Mouse (Mus musculus) ES-E14 (cell line): ENCODE data around the gene Smdt1. TPM values are rescaled to one million over a fixed set of nuclear protein-coding genes. Genes with fewer than 3 reads are reported as not detected.

ENCODE experiments used
- total RNA-seq: library from RNA; depleted of rRNA; stranded (reverse); fragments of 300-350 nt; gene quantifications from 2 replicates; pipeline ENCODE4 v1.2.3, GENCODE M21; 2012; rRNA removed

Gene Smdt1
- total RNA-seq, 1 experiment, result 222 TPM

Other genes with a start within 250 kb of the Smdt1 start
- 28.8 and 31.7 TPM in 2 replicates for gene Ccdc134, start 211.0 kb upstream of the Smdt1 start, total RNA-seq
- gene Srebf2, start 191.8 kb upstream of the Smdt1 start, total RNA-seq, result 173 and 211 TPM in 2 replicates
- 4.1 and 4.3 TPM in 2 replicates for gene Shisa8, start 126.1 kb upstream of the Smdt1 start, total RNA-seq
- 1.7 and 2.3 TPM in 2 replicates for gene Tnfrsf13c, start 114.6 kb upstream of the Smdt1 start, total RNA-seq
- 58.2 and 80.0 TPM in 2 replicates for gene Cenpm, start 94.2 kb upstream of the Smdt1 start, total RNA-seq
- 1.0 and 1.2 TPM in 2 replicates for gene 1500009C09Rik, start 86.6 kb upstream of the Smdt1 start, total RNA-seq
- 5.9 and 8.2 TPM in 2 replicates for gene Sept3, start 64.1 kb upstream of the Smdt1 start, total RNA-seq
- gene Wbp2nl, start 40.0 kb upstream of the Smdt1 start, total RNA-seq, result 2.0 and 2.1 TPM in 2 replicates
- 17.6 and 35.3 TPM in 2 replicates for gene Naga, start within 50 bp of the Smdt1 start, total RNA-seq
- 0.85 and 0.95 TPM in 2 replicates for gene Pheta2, start within 50 bp of the Smdt1 start, total RNA-seq
- 256 and 306 TPM in 2 replicates for gene Ndufa6, start 15.4 kb downstream of the Smdt1 start, total RNA-seq
- 0.94 and 2.3 TPM in 2 replicates for gene Cyp2d22, start 41.3 kb downstream of the Smdt1 start, total RNA-seq
- not detected in 2 replicates for gene Cyp2d11, start 55.1 kb downstream of the Smdt1 start, total RNA-seq
- not detected in 2 replicates for gene Cyp2d10, start 68.2 kb downstream of the Smdt1 start, total RNA-seq
- not detected in 2 replicates for gene Cyp2d9, start 94.5 kb downstream of the Smdt1 start, total RNA-seq
- not detected in 2 replicates for gene Cyp2d12, start 216.1 kb downstream of the Smdt1 start, total RNA-seq